Mouse (Mus musculus) limb, embryonic 13.5 days (tissue): ENCODE measurements around the gene Cryl1. TPM values are rescaled to one million over a fixed set of nuclear protein-coding genes. Genes with fewer than 3 reads are reported as not detected.

ENCODE experiments used
- ATAC-seq: fragments of 200-750 bp; cut with Nextera tagmentation; 2 replicates; pipeline ENCODE4 v1.8.0; 2017; ENCODE audit warnings: low read depth, moderate number of reproducible peaks, moderate TSS enrichment; ENCODE audit not compliant: low FRiP score
- H3K27ac ChIP-seq: fragments of 300-500 bp; sonication (generic); 2 replicates; pipeline ENCODE4 v1.5.1; 2015; ENCODE audit warnings: inconsistent platforms, mild to moderate bottlenecking, moderate library complexity
- H3K27me3 ChIP-seq: fragments of 300-500 bp; sonication (generic); 2 replicates; pipeline ENCODE4 v1.6.1; 2015; ENCODE audit warnings: mild to moderate bottlenecking, inconsistent platforms
- H3K36me3 ChIP-seq: fragments of 300-500 bp; sonication (generic); 2 replicates; pipeline ENCODE4 v1.6.1; 2015; ENCODE audit warnings: inconsistent platforms, mild to moderate bottlenecking, moderate library complexity
- H3K4me1 ChIP-seq: fragments of 300-500 bp; sonication (generic); 2 replicates; pipeline ENCODE4 v1.6.1; 2015; ENCODE audit warnings: inconsistent platforms
- H3K4me2 ChIP-seq: fragments of 300-500 bp; sonication (generic); replicated peaks from 2 replicates; pipeline ENCODE4 v1.6.1; 2015; ENCODE audit warnings: inconsistent platforms, mild to moderate bottlenecking, moderate library complexity
- H3K4me3 ChIP-seq: fragments of 300-500 bp; sonication (generic); 2 replicates; pipeline ENCODE4 v1.5.1; 2015; ENCODE audit warnings: moderate library complexity, mild to moderate bottlenecking, inconsistent platforms
- H3K9ac ChIP-seq: fragments of 300-500 bp; sonication (generic); 2 replicates; pipeline ENCODE4 v1.6.1; 2015; ENCODE audit warnings: mild to moderate bottlenecking, inconsistent platforms
- H3K9me3 ChIP-seq: fragments of 300-500 bp; sonication (generic); 2 replicates; pipeline ENCODE4 v1.6.1; 2016; ENCODE audit warnings: inconsistent platforms
- WGBS: fragments of 180-500 bp; shearing (Covaris S2); methylation state at CpG from one replicate; pipeline ENCODE4 v1.1.7; 2015; 5-methylcytosine and 5-hydroxymethylcytosine counted together
- polyA plus RNA-seq: library from polyadenylated mRNA; unstranded; fragments of >200 nt; fragmentation: Nextera tagmentation; extraction: Ambion mirVana; gene quantifications from 2 replicates; pipeline ENCODE4 v1.2.1, GENCODE M21; 2015

Cryl1 gene
- polyA plus RNA-seq, 1 experiment from 2014 or later: 28.6 TPM

DNA sequence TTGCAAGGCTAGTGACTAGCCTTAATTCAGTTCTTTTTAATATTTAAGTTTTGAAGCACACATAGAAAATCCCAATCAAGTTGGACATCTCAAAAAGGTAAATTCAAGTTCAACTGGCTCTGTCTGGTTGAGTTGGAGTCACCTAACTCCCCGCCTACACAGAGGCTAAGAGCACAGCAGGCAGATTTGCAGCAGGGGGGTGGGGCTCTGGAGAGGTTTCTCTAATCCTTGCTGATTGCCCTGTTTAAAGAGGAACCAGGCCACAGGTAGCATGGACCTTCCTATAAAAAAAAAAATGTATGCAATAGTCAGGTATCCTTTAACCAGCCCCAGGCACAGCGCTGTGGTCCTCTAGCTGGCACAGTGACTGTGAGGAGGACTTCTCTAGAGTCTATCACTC lies 97.8 kb downstream of the Cryl1 start:
- peaks cover 16% of the 10 kb centered on the region for H3K4me1 ChIP-seq
- H3K9me3 ChIP-seq: no peaks in the 10 kb centered on the region
- ATAC-seq: no peak
- no peak overlapping the region for H3K27ac ChIP-seq
- WGBS: 43% methylated on average over 2 of the region's 2 CpGs
- no peak overlapping the region for H3K4me2 ChIP-seq
- no peak overlapping the region for H3K4me3 ChIP-seq
- H3K9ac ChIP-seq: no peak overlapping the region
- H3K36me3 ChIP-seq: no peaks in the 10 kb centered on the region
- no peaks in the 10 kb centered on the region for H3K27me3 ChIP-seq

DNA sequence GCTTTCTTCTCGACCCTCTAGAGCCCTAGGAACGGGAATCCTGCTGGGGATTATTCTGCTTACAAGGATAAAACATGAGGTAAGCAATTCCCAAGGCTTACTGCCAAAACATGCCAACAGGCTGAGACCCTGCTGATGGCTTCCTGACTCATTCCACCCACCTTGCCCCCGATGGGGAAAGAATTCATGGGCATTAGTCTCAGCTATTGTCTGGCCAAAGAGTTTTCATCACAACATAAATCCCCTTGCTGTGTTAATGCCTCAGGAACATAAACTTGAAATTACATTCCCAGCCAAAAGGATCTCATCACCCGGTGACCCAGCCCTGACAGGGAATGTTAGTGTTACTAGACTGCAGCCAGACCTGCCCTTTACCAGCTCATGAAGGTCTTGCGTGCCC lies 100.7 kb downstream of the Cryl1 start:
- Histone ChIP-seq H3K9ac (no peak overlapping the region), H3K9me3 (no peaks in the 10 kb centered on the region), H3K4me1 (peaks cover 16% of the 10 kb centered on the region), H3K36me3 (no peaks in the 10 kb centered on the region), H3K27ac (no peak overlapping the region), H3K27me3 (no peaks in the 10 kb centered on the region), H3K4me2 (no peak overlapping the region), H3K4me3 (no peak overlapping the region)
- no peak for ATAC-seq
- WGBS: 51% methylated on average over 5 of the region's 5 CpGs

DNA sequence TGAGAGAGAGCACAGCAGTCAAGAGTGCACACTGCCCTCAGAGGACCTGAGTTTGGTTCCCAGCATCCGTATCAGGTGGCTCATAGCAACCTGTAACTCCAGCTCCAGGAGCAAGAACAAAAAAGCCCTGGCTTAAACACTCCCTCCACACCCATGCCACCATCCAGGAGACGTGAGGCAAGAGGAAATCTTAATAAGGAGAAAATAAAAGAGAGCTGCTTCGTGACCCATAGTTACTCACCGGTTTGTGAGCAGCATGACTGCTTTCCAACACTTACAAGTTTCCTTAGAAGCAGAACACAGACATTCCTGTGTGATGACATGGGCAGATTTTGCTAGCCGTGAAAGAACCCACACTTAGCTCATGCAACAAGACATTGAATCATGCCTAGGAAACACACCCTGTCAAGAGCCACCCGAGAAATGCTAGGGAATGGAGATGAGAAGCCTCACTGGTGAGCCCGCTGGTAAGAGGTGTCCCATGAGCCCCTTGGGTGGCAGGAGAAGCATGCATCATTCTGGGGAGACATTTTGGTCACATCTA lies 106.9 kb downstream of the Cryl1 start:
- H3K4me2 ChIP-seq: no peak overlapping the region
- H3K27ac ChIP-seq: no peak overlapping the region
- H3K9ac ChIP-seq: no peak overlapping the region
- ATAC-seq: no peak
- no peaks in the 10 kb centered on the region for H3K9me3 ChIP-seq
- H3K27me3 ChIP-seq: no peaks in the 10 kb centered on the region
- 77% methylated on average over 7 of the region's 7 CpGs for WGBS
- H3K4me3 ChIP-seq: no peak overlapping the region
- no peaks in the 10 kb centered on the region for H3K36me3 ChIP-seq
- no peaks in the 10 kb centered on the region for H3K4me1 ChIP-seq

DNA sequence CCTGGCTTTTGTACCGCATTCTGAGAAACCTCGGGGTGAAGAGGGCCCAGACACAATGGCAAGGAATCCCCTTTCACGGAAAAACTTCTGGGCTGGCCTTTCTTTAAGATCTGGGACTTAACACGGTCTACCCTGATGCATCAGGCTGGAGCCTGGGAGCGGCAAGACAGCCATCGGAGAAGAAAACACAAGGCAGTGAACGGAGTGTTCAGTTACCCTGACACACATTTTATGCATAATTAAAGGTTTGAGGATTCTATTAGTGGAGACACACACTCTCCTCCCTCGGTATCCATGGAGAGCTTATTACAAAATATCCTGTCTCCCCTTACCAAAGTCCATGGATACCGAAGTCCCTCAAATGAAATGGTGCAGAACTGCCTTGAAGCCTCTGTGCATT lies 109.2 kb downstream of the Cryl1 start:
- H3K27ac ChIP-seq: no peak overlapping the region
- WGBS: 82% methylated on average over 9 of the region's 9 CpGs

DNA sequence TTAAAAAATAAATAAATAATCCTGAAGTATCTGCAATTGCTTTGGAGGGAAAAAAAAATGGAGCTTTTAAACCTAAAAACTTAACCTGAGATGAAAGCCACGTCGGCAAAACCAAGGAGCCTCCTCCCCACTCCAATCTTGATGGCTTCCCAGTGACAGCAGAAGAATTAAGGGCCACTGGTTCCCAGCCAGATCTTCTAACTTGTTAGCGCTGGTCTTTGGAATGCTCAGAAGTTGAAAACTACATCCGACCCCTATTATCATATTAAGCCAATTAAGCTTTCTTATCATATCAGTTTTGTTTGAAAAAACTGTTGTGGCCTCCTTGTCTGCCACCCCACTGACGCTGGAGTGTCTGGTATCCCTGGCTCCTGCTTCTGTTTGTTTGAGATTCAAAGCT lies 114.5 kb downstream of the Cryl1 start:
- Histone ChIP-seq H3K4me1 (no peaks in the 10 kb centered on the region), H3K4me3 (no peak overlapping the region), H3K9ac (no peak overlapping the region), H3K36me3 (no peaks in the 10 kb centered on the region), H3K27me3 (no peaks in the 10 kb centered on the region), H3K27ac (no peak overlapping the region), H3K9me3 (no peaks in the 10 kb centered on the region), H3K4me2 (no peak overlapping the region)
- no peak for ATAC-seq
- 41% methylated on average over 5 of the region's 5 CpGs for WGBS

More for the DNA sequence above, 109.2 kb downstream of the Cryl1 start:
- Histone ChIP-seq H3K4me1 (no peaks in the 10 kb centered on the region), H3K4me2 (no peak overlapping the region), H3K27me3 (no peaks in the 10 kb centered on the region), H3K9ac (no peak overlapping the region), H3K9me3 (no peaks in the 10 kb centered on the region), H3K36me3 (no peaks in the 10 kb centered on the region), H3K4me3 (no peak overlapping the region)
- no peak for ATAC-seq

DNA sequence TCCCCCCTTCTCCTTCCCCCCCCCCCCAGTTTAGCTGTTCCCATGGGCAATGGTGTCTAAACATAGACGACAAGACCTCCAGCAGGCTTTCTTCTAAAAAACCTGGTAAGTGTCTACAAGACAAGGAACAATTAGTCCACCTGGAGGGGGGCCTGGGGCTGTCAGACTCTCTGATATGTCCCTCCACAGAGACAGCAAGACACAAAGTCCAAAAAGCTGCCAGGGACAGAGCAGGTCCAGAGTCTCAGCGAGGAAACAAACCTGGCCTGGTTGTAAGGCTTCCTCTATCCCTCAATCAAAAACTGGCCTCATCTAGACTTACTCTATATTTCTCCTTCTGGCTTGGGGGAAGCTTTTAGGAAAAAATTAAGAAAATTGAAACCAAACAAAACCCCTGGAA lies 115.7 kb downstream of the Cryl1 start:
- Histone ChIP-seq H3K27me3 (no peaks in the 10 kb centered on the region), H3K36me3 (no peaks in the 10 kb centered on the region), H3K4me3 (no peak overlapping the region), H3K27ac (no peak overlapping the region), H3K9ac (no peak overlapping the region), H3K4me1 (no peaks in the 10 kb centered on the region), H3K9me3 (no peaks in the 10 kb centered on the region), H3K4me2 (no peak overlapping the region)
- ATAC-seq: no peak
- 31% methylated on average over 2 of the region's 2 CpGs for WGBS

DNA sequence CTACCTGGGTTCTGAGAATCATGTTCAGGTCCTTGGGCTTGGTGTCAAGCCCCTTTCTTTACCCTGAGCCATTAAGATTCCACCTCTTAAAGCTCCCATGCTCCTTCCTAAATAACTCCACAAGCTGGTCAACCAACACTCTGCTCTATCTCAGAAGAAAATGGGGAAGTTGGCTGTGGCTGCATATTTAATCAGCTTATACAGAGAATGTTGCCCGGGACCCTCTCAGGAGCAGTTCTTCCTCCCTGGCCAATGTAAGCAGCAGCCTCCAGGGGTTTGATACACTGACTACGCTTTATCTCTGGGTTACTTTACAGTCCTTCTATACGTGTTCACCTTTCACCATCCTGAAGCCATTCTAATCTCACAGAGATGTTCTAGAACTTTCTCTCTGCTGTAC lies 117.5 kb downstream of the Cryl1 start:
- 87% methylated on average over 3 of the region's 3 CpGs for WGBS
- Histone ChIP-seq H3K9ac (no peak overlapping the region), H3K36me3 (no peaks in the 10 kb centered on the region), H3K4me1 (no peaks in the 10 kb centered on the region), H3K27me3 (no peaks in the 10 kb centered on the region), H3K4me3 (no peak overlapping the region), H3K27ac (no peak overlapping the region), H3K4me2 (no peak overlapping the region), H3K9me3 (no peaks in the 10 kb centered on the region)
- no peak for ATAC-seq

DNA sequence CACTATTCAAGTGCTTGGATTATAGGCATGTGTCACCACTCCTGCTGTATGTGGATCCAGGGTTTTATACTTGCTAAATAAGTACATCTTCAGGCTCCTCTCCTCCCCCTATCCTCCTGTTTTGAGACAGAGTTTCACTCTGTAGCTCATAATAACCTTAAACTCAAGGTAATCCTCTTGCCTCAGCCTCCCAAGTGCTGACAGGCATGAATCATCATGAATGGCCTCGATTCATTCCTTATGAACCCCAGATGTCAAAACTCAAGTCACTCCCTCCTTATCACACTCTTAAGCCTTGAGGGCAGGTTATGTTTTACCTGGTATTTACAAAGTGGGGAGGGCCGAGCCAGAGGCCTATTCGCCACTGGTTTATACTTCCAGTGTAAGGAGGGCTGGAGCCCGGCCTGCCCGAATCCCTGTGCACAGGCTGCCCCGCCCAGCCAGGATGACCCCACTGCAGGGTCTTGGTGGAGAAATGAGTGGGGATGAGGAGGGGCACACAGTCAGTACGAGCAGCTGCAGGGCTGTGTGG lies 121.8 kb downstream of the Cryl1 start:
- Histone ChIP-seq H3K27ac (no peak overlapping the region), H3K4me1 (no peaks in the 10 kb centered on the region)

DNA sequence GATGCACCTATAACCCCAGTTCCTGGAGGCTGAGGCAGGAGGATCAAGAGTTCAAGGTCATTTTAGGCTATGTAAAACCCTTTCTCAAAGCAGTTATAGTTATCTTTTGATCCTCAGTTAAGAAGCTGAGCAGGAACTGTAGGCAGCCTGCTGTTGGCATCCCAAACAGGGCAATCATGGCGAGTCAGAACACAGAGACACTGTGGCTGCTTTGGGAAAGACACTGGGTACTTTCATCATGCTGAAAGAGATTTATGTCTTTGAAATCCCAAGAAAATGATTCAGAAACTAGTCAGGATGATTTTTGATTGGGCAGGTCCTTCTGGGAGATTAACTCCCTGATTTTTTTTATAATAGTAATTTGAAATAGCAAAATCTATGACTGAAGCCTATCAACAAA lies 126.0 kb downstream of the Cryl1 start:
- no peak for ATAC-seq
- Histone ChIP-seq H3K9me3 (no peaks in the 10 kb centered on the region), H3K4me1 (no peaks in the 10 kb centered on the region), H3K27ac (no peak overlapping the region), H3K4me2 (no peak overlapping the region), H3K4me3 (no peak overlapping the region), H3K9ac (no peak overlapping the region), H3K36me3 (no peaks in the 10 kb centered on the region), H3K27me3 (no peaks in the 10 kb centered on the region)
- 62% methylated on average over 1 of the region's 1 CpGs for WGBS

More for the DNA sequence above, 121.8 kb downstream of the Cryl1 start:
- WGBS: 70% methylated on average over 7 of the region's 7 CpGs
- Histone ChIP-seq H3K36me3 (no peaks in the 10 kb centered on the region), H3K9ac (no peak overlapping the region), H3K4me2 (no peak overlapping the region), H3K27me3 (no peaks in the 10 kb centered on the region), H3K4me3 (no peak overlapping the region), H3K9me3 (no peaks in the 10 kb centered on the region)
- ATAC-seq: no peak

DNA sequence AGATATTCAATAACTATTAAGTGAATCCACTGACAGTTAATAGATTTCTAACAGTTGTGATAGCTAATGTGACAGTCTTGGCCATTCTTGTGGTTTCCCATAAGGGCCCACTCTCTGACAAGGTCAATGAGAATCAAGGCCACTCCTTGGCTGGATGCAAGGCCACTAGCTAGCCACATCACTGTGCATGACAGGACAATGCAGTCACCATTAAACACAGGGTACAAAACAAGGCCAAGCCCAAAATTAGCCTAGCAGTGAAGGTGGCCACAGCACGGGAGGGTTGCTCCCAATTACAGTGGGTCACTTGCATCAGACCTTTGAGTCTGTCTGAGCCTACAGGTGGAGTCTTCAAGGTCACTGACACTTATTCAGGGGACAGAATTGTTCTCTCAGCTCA lies 126.5 kb downstream of the Cryl1 start:
- no peak overlapping the region for H3K4me3 ChIP-seq
- no peak overlapping the region for H3K9ac ChIP-seq
- H3K27ac ChIP-seq: no peak overlapping the region
- no peaks in the 10 kb centered on the region for H3K27me3 ChIP-seq
- 71% methylated on average over 1 of the region's 1 CpGs for WGBS
- no peak overlapping the region for H3K4me2 ChIP-seq
- no peaks in the 10 kb centered on the region for H3K4me1 ChIP-seq
- ATAC-seq: no peak
- no peaks in the 10 kb centered on the region for H3K36me3 ChIP-seq
- no peaks in the 10 kb centered on the region for H3K9me3 ChIP-seq

DNA sequence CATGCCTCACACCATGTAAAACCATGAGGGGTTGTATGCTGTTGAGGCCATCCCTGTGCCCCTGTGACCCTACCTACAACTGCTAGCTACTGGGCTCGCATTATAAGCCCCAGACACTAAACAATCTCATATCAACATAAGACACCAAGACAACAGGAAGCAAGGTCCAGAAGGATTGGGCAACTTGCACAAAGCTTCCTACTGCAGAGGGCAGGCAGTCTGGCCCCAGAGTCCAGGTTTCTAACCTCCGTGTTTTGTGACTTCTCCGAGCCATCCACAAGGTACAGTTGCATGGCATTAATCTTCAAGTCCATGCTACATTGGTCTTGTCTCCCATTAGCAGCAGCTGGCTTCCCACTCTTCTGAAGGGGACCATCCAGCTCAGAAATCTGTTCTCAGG lies 129.4 kb downstream of the Cryl1 start:
- H3K4me2 ChIP-seq: no peak overlapping the region
- ATAC-seq: no peak
- 93% methylated on average over 3 of the region's 3 CpGs for WGBS

DNA sequence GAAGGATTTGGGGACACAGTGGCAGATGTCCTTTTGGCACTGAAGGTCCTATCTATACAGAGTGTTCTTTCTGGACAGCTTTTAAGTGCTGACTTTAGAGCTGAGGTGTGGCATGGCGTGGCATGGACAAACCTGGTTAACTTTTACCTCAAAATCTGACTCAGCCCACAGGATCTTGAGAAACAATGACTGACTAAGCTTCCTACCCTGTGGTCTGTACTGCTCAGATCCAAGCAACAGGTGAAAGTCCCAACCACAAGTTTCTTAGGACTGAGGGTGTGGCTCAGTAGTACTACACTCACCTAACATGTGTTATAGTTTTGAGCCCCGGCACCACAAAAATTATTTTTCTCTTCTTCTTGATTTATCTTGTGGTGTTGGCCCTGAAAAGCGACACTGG lies 130.0 kb downstream of the Cryl1 start:
- no peaks in the 10 kb centered on the region for H3K36me3 ChIP-seq
- H3K4me2 ChIP-seq: no peak overlapping the region
- H3K4me1 ChIP-seq: no peaks in the 10 kb centered on the region
- no peak for ATAC-seq
- H3K4me3 ChIP-seq: no peak overlapping the region
- H3K27ac ChIP-seq: no peak overlapping the region
- 87% methylated on average over 3 of the region's 3 CpGs for WGBS
- H3K9ac ChIP-seq: no peak overlapping the region
- no peaks in the 10 kb centered on the region for H3K27me3 ChIP-seq
- no peaks in the 10 kb centered on the region for H3K9me3 ChIP-seq

More for the DNA sequence above, 129.4 kb downstream of the Cryl1 start:
- Histone ChIP-seq H3K4me1 (no peaks in the 10 kb centered on the region), H3K9ac (no peak overlapping the region), H3K27me3 (no peaks in the 10 kb centered on the region), H3K9me3 (no peaks in the 10 kb centered on the region), H3K4me3 (no peak overlapping the region), H3K36me3 (no peaks in the 10 kb centered on the region), H3K27ac (no peak overlapping the region)

DNA sequence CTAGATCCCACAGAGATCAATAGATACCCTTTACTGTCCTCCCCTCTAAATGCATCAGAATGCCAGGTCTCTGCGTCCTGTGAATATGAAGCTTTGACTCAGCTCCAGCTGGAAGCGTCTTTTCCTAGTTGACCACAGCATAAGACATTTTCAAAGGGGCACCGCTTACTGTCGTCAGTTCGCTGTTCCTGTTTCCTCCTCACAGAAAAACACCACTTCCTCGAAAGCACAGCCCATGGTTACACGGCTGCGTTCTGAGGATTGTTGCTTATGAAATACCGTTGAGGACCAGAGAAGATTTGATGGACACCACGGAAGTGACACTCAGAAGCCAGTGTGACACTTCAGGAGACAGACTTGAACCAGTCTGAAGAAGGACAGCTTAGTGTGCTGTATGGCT lies 134.4 kb downstream of the Cryl1 start:
- Histone ChIP-seq H3K4me3 (no peak overlapping the region), H3K9ac (no peak overlapping the region), H3K4me1 (no peaks in the 10 kb centered on the region), H3K9me3 (no peaks in the 10 kb centered on the region), H3K4me2 (no peak overlapping the region), H3K36me3 (no peaks in the 10 kb centered on the region), H3K27me3 (no peaks in the 10 kb centered on the region), H3K27ac (no peak overlapping the region)
- ATAC-seq: no peak
- 88% methylated on average over 10 of the region's 10 CpGs for WGBS
